Mouse (Mus musculus) erythroblast, embryonic 14.5 days (primary cell): Measurements from ENCODE around the gene Snx5. TPM values are rescaled to one million over a fixed set of nuclear protein-coding genes. Genes with fewer than 3 reads are reported as not detected.

Experiments used
- H3K27me3 ChIP-seq: 2 replicates; pipeline ENCODE4 v1.6.1; 2012; ENCODE audit warnings: inconsistent platforms; ENCODE audit not compliant: control insufficient read depth
- H3K36me3 ChIP-seq: 2 replicates; pipeline ENCODE4 v1.6.1; 2012; ENCODE audit warnings: mild to moderate bottlenecking, inconsistent platforms; ENCODE audit not compliant: control insufficient read depth
- H3K4me1 ChIP-seq: 2 replicates; pipeline ENCODE4 v1.6.1; 2012; ENCODE audit warnings: inconsistent platforms; ENCODE audit not compliant: control insufficient read depth
- H3K4me3 ChIP-seq: replicated peaks from 2 replicates; pipeline ENCODE3; 2012; ENCODE audit warnings: moderate library complexity, mild to moderate bottlenecking, inconsistent platforms
- H3K9me3 ChIP-seq: 2 replicates; pipeline ENCODE4 v1.6.1; 2012; ENCODE audit warnings: low read length, inconsistent platforms, mixed read lengths; ENCODE audit not compliant: control insufficient read depth
- GATA1 ChIP-seq: IDR thresholded peaks from 2 replicates; pipeline ENCODE4 v1.6.1; 2012; ENCODE audit warnings: low read length, inconsistent platforms, mixed read lengths
- TAL1 ChIP-seq: IDR thresholded peaks from 3 replicates; pipeline ENCODE4 v1.6.1; 2012; ENCODE audit warnings: low read length, inconsistent platforms, mixed read lengths
- polyA plus RNA-seq: library from polyadenylated mRNA; stranded (reverse); fragments of >175 nt; gene quantifications from 2 replicates; pipeline ENCODE4 v1.2.3, GENCODE M21; 2012

The Snx5 gene
- polyA plus RNA-seq, 1 experiment: 0.87 TPM

DNA sequence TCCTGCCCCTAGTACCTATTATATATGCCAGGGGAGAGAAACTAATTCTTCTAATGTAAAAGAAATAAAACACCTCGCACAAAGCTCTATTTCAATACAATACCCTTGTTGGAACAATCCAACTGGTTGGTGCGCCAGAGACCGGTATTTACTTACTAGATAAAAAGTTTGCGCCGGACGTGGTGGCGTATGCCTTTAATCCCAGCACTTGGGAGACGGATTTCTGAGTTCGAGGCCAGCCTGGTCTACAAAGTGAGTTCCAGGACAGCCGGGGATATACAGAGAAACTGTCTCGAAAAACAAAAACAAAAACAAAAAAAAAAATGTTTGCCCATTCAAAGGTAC is 1.4 kb downstream of the Snx5 start:
- Histone ChIP-seq H3K36me3 (peaks cover 57% of the 10 kb centered on the region), H3K27me3 (no peaks in the 10 kb centered on the region), H3K4me3 (peak overlapping the region; percentile 78), H3K4me1 (peaks cover 76% of the 10 kb centered on the region), H3K9me3 (no peaks in the 10 kb centered on the region)
- TF ChIP-seq TAL1 (no peak), GATA1 (no peak)

- peaks cover 60% of the 10 kb centered on the region for H3K36me3 ChIP-seq
- peak overlapping the region; percentile 78 for H3K4me3 ChIP-seq
- H3K4me1 ChIP-seq: peaks cover 73% of the 10 kb centered on the region
- no peak for TF ChIP-seq TAL1
- no peak for TF ChIP-seq GATA1
- no peaks in the 10 kb centered on the region for H3K9me3 ChIP-seq
- H3K27me3 ChIP-seq: no peaks in the 10 kb centered on the region
Measured at GRCm38 (mm10) chr2:144268446-144269305, 2.0 kb downstream of the Snx5 start.

DNA sequence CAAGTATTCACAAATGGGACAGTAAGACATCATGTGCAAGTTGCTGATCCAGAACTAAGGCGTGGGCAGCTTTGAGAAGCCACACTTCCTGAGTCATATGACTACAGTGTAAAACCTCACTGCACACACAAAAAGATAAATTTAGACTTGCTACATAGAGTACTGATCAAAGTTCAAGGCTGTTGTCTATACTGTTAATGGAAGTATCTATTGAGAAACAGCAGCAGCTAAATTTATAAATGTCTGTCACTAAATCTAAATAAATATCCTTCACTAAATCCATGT is 3.0 kb downstream of the Snx5 start:
- TF ChIP-seq TAL1 (no peak), GATA1 (no peak)
- H3K4me3 ChIP-seq: peak overlapping the region; percentile 78
- H3K4me1 ChIP-seq: peaks cover 68% of the 10 kb centered on the region
- no peaks in the 10 kb centered on the region for H3K9me3 ChIP-seq
- H3K27me3 ChIP-seq: no peaks in the 10 kb centered on the region
- H3K36me3 ChIP-seq: peaks cover 62% of the 10 kb centered on the region

GRCm38 (mm10) chr2:144267004-144267730 is 3.5 kb downstream of the Snx5 start:
- H3K9me3 ChIP-seq: no peaks in the 10 kb centered on the region
- peaks cover 67% of the 10 kb centered on the region for H3K4me1 ChIP-seq
- no peak for TF ChIP-seq TAL1
- no peak for TF ChIP-seq GATA1
- peaks cover 66% of the 10 kb centered on the region for H3K36me3 ChIP-seq
- no peaks in the 10 kb centered on the region for H3K27me3 ChIP-seq
- H3K4me3 ChIP-seq: peak overlapping the region; percentile 78

DNA sequence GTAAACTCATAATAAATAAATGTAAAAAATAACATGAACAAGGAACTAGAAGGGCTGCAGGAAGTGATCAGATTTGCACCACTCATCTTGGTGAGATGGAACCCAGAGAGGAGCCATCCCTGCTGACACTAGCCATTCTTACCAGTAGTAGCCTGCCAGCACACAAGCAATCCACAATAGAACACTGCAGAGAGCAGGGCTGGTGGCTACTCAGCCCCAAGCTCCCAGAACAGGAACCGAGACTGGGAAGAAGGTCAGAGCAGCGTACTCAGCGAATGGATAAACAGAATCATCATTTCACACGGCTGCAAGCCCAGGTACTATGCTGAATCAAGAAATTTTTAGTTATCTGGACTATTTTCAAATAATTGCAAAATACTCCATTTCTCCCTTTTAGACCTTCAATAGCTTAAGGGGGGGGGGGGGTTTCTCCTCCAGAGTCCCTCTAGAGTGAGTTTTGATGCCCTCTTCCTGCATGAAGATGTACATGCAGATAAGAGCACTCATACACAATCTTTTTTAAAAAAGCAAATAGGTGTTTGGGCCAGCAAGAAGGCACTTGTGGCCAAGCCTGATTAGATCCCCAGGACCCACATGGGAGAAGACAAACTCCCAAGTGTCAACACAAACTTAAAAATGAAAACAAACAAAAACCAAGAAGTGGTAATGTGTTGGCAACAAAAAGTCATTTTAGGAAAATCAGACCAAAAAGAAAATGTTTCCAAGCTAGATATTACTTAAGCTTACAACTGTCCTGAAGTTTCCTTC is 4.6 kb downstream of the Snx5 start:
- H3K9me3 ChIP-seq: no peaks in the 10 kb centered on the region
- no peaks in the 10 kb centered on the region for H3K27me3 ChIP-seq
- H3K4me3 ChIP-seq: peak overlapping the region; percentile 7
- H3K36me3 ChIP-seq: peaks cover 74% of the 10 kb centered on the region
- TF ChIP-seq TAL1 (no peak), GATA1 (no peak)
- peaks cover 63% of the 10 kb centered on the region for H3K4me1 ChIP-seq

GRCm38 (mm10) chr2:144265120-144265488 is 5.6 kb downstream of the Snx5 start:
- H3K9me3 ChIP-seq: no peaks in the 10 kb centered on the region
- peaks cover 56% of the 10 kb centered on the region for H3K4me1 ChIP-seq
- TF ChIP-seq GATA1 (no peak), TAL1 (no peak)
- H3K27me3 ChIP-seq: no peaks in the 10 kb centered on the region
- peaks cover 84% of the 10 kb centered on the region for H3K36me3 ChIP-seq
- H3K4me3 ChIP-seq: no peak overlapping the region

DNA sequence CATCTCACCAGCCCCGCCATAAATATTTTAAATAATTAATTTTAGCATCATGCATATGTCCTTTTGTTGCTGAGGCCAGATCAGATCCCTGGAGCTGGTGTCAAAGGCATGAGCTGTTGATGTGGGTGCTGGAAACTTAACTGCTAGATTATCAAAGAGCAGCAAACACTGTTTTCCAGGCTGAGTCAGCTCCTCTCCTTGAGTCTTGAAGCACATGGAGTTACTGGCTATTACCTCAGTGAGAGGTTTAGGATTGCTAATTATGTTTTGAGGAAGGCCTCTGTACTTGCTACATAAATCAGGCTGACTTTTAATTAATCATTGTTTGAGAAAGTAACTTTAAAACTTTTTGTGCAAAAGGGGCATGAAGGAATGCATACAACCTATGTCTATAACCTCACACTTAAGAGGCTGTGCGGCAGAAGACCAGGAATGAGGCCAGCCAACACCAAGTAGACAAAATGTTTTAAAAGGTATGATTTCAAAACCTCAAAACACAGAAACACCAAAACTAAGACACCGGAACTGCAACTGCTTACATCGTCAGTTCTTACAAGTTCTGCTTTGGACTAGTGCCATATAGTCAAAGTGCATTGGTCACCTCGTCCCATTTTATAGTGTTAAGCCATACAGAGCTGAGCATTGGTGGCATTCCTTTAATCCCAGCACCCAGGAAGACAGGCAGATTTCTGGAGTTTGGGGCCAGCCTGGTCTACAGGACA is 6.1 kb downstream of the Snx5 start:
- Histone ChIP-seq H3K4me3 (no peak overlapping the region), H3K27me3 (no peaks in the 10 kb centered on the region), H3K4me1 (peaks cover 56% of the 10 kb centered on the region), H3K9me3 (no peaks in the 10 kb centered on the region), H3K36me3 (peaks cover 88% of the 10 kb centered on the region)
- TF ChIP-seq TAL1 (no peak), GATA1 (no peak)

GRCm38 (mm10) chr2:144262837-144263236 is 7.9 kb downstream of the Snx5 start:
- no peaks in the 10 kb centered on the region for H3K27me3 ChIP-seq
- H3K4me1 ChIP-seq: peaks cover 42% of the 10 kb centered on the region
- no peaks in the 10 kb centered on the region for H3K9me3 ChIP-seq
- no peak for TF ChIP-seq GATA1
- no peak for TF ChIP-seq TAL1
- no peak overlapping the region for H3K4me3 ChIP-seq
- H3K36me3 ChIP-seq: peaks cover 98% of the 10 kb centered on the region

DNA sequence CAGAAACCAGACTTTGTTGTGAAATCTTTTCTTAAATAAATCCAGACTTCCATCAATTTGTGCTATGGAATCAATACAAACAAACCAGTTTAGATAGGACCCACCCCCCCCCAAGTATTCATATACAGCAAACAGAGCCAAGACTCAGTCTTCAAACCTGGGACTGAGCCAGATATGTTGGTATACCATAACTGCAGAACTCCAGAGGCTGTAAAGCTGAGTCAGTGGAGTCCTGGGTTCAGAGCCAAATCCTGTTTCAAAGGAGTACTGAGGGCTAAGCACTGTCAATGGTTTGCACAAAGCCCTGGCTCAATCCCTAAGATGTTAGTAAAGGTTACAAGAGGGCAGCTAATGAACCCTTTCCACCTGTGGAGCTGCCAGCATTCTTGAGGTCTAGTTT is 20.6 kb downstream of the Snx5 start:
- H3K27me3 ChIP-seq: no peaks in the 10 kb centered on the region
- TF ChIP-seq TAL1 (no peak), GATA1 (no peak)
- H3K36me3 ChIP-seq: peaks cover 64% of the 10 kb centered on the region
- H3K4me3 ChIP-seq: no peak overlapping the region
- no peaks in the 10 kb centered on the region for H3K9me3 ChIP-seq
- no peaks in the 10 kb centered on the region; the same call in none of the 2 replicates for H3K4me1 ChIP-seq
